Mouse (Mus musculus): Measurements from ENCODE around the gene Acbd5. TPM values are rescaled to one million over a fixed set of nuclear protein-coding genes. Genes with fewer than 3 reads are reported as not detected.

Acbd5 gene
- total RNA-seq (2023; ENCODE audit: inconsistent age): 46.4 to 54.3 TPM (median 51.2 TPM) in 4 replicates

DNA sequence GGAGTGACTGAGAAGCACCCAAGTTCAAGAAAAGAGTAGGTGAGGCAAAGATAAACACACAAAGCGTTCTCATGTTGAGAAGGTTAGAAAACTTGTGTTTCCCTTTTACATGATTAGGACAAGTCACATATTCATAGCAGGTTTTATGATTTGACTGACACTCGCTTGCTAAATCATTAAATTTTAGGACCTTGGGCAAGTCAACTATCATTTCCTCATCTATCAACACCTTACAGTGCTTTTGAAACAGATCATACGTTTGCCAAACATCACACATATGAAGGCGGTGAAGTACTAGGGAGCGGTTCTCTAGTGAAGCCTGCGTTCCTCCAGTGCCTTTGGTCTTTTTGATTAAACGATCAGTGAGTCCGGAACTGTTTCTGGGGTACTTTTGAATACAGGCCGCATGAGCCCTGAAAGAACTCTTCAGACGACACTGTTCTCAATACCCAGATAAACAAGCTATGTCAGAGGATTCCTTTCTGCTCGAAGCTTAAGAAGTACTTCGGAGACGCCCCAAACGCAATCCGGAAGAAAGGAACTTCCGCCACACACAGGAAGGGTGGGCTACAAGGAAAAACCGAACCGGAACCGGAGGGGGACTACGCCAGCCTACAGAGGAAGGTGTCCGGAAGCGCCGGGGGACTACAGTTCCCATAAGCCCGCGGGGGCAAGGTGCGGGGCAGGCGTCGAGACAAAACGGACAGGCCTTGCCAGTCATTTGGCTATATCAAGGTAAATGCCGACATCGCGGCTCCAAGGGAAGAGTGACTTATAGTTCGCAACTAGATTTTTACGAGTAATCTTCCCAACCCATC, at the start of gene Acbd5:
Gene Acbd5 (plus strand): TSS at position 616 of the 818 bp plus-strand sequence.

DNA sequence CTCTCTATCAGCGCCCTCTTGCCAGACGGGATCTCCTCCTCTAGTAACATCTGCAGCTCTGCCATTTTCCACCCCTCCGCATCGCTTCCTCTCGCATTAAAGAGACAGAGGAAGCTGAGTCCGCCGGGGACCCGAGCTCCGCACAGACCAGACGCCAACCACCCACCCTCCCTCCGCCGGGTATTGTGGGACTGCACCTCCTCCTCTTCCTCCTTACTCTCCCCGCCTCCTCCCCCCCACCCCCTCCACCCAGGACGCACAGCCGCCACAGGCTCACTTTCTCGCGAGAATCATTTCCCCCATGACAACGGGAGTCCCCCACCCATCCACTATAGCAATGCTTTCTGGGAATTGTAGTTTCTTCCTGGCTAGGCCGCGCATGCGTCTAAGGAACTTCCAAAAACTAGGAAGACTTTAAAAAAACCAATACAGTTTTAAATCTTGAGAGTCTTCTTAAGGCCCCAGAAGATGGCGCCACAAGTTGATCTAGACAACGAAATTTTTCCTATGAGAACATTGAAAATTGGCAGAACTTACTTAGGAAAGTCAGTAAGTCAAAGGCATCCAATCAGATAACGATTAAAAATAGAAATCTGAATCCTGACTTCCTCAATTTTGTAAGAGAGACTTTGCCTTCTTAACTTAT, 27.8 kb upstream of the Acbd5 start, which contains the start of gene Abi1:
Gene Abi1 (minus strand): TSS at position 241 of the 646 bp plus-strand sequence.

DNA sequence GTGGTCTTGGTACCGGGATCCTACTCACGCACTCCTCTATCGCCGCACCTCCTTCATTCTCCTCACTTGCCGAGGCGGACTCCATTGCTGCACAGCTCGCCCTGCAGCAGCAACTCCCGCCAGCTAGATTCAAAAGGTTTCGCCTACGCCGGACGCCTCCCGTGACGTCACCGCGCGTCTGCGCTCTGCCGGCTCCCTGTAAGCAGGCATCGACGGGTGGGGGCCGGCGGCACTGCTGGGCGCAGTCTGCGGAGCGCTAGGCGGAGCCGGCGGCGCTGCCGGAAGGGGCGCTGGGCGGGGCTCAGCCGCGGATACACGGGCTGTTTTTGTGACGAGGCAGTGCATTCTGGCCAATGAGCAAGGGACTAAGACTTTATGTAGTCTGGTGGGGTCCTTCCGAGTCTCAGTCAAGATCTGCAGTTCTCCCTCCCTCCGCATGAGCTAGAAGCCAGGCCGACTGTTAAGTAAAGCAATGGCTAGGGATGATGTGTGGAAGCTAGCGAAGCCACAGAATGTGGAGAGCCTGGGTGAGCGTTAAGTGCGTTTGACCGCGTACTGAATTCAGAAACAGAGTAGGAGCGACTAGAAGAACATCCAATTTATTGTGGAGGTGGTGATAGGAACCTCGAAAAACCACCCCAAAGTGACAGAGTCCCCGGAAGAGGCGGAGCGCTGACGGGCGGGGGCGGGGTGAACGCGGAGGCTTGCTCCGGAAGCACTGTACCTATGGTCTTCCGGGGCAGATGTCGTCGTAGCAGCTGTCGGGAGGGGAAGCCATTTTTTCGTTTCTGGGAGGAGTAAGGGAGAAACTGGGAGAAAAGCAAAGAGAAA, 88.0 kb downstream of the Acbd5 start, which contains the start of the genes Mastl and Yme1l1:
Gene Mastl (minus strand): TSS at position 248 of the 831 bp plus-strand sequence.
Gene Yme1l1 (plus strand): TSS at position 593 of the 831 bp plus-strand sequence.

Other genes starting within 250 kb of the Acbd5 start
- 9.1 to 14.5 TPM (median 9.9 TPM) in 4 replicates for gene Pdss1, start 172.6 kb upstream of the Acbd5 start, total RNA-seq (2023; ENCODE audit: inconsistent age)
- gene Abi1, start 27.9 kb upstream of the Acbd5 start, total RNA-seq (2023; ENCODE audit: inconsistent age): 153 to 174 TPM (median 167 TPM) in 4 replicates
- 0.12 to 0.80 TPM (median 0.33 TPM) in 4 replicates for gene Mastl, start 87.9 kb downstream of the Acbd5 start, total RNA-seq (2023; ENCODE audit: inconsistent age)
- 147 to 160 TPM (median 156 TPM) in 4 replicates for gene Yme1l1, start 88.2 kb downstream of the Acbd5 start, total RNA-seq (2023; ENCODE audit: inconsistent age)
- gene 4931423N10Rik, start 139.3 kb downstream of the Acbd5 start, total RNA-seq (2023; ENCODE audit: inconsistent age): 0.36 to 0.51 TPM in 2 of 4 replicates, not detected in the others